Mouse (Mus musculus) erythroblast, embryonic 14.5 days (primary cell): ENCODE data around the gene Abca4. TPM values are rescaled to one million over a fixed set of nuclear protein-coding genes. Genes with fewer than 3 reads are reported as not detected.
A peak's percentile ranks its signal among the peaks of the same experiment; 100 is the strongest.

Source experiments
- H3K27me3 ChIP-seq: 2 replicates; pipeline ENCODE4 v1.6.1; 2012; ENCODE audit warnings: inconsistent platforms; ENCODE audit not compliant: control insufficient read depth
- H3K36me3 ChIP-seq: 2 replicates; pipeline ENCODE4 v1.6.1; 2012; ENCODE audit warnings: mild to moderate bottlenecking, inconsistent platforms; ENCODE audit not compliant: control insufficient read depth
- H3K4me1 ChIP-seq: 2 replicates; pipeline ENCODE4 v1.6.1; 2012; ENCODE audit warnings: inconsistent platforms; ENCODE audit not compliant: control insufficient read depth
- H3K4me3 ChIP-seq: replicated peaks from 2 replicates; pipeline ENCODE3; 2012; ENCODE audit warnings: moderate library complexity, mild to moderate bottlenecking, inconsistent platforms
- H3K9me3 ChIP-seq: 2 replicates; pipeline ENCODE4 v1.6.1; 2012; ENCODE audit warnings: low read length, inconsistent platforms, mixed read lengths; ENCODE audit not compliant: control insufficient read depth
- GATA1 ChIP-seq: IDR thresholded peaks from 2 replicates; pipeline ENCODE4 v1.6.1; 2012; ENCODE audit warnings: low read length, inconsistent platforms, mixed read lengths
- TAL1 ChIP-seq: IDR thresholded peaks from 3 replicates; pipeline ENCODE4 v1.6.1; 2012; ENCODE audit warnings: low read length, inconsistent platforms, mixed read lengths
- polyA plus RNA-seq: library from polyadenylated mRNA; stranded (reverse); fragments of >175 nt; gene quantifications from 2 replicates; pipeline ENCODE4 v1.2.3, GENCODE M21; 2012

Gene Abca4
- polyA plus RNA-seq, 1 experiment: 0.05 TPM

- TF ChIP-seq GATA1 (no peak; the same call in 1 of the 2 replicates), TAL1 (0 out of 3 replicates have a peak, but pooled peaks have one; percentile 28)
- Histone ChIP-seq H3K4me1 (peaks cover 17% of the 10 kb centered on the region), H3K4me3 (no peak overlapping the region)
Measured at GRCm38 (mm10) chr3:122099713-122100112, 55.5 kb downstream of the Abca4 start.

GRCm38 (mm10) chr3:122102091-122102490, 57.8 kb downstream of the Abca4 start:
- TF ChIP-seq TAL1: no peak
- no peak for TF ChIP-seq GATA1
- H3K4me1 ChIP-seq: peaks cover 29% of the 10 kb centered on the region
- H3K4me3 ChIP-seq: no peak overlapping the region
- no peaks in the 10 kb centered on the region for H3K9me3 ChIP-seq
- no peaks in the 10 kb centered on the region for H3K27me3 ChIP-seq
- H3K36me3 ChIP-seq: no peaks in the 10 kb centered on the region

More at GRCm38 (mm10) chr3:122099713-122100112, 55.5 kb downstream of the Abca4 start:
- Histone ChIP-seq H3K9me3 (no peaks in the 10 kb centered on the region), H3K27me3 (no peaks in the 10 kb centered on the region), H3K36me3 (no peaks in the 10 kb centered on the region)

- no peaks in the 10 kb centered on the region for H3K9me3 ChIP-seq
Measured at GRCm38 (mm10) chr3:122103864-122104808, 59.9 kb downstream of the Abca4 start.

GRCm38 (mm10) chr3:122106920-122107319, 62.7 kb downstream of the Abca4 start:
- peaks cover 58% of the 10 kb centered on the region for H3K4me1 ChIP-seq
- H3K36me3 ChIP-seq: no peaks in the 10 kb centered on the region
- peak overlapping the region; percentile 35 for H3K4me3 ChIP-seq
- H3K27me3 ChIP-seq: no peaks in the 10 kb centered on the region
- TF ChIP-seq TAL1: no peak
- no peak for TF ChIP-seq GATA1
- H3K9me3 ChIP-seq: no peaks in the 10 kb centered on the region

More at GRCm38 (mm10) chr3:122103864-122104808, 59.9 kb downstream of the Abca4 start:
- TF ChIP-seq GATA1: no peak
- TF ChIP-seq TAL1: no peak
- H3K4me1 ChIP-seq: peaks cover 43% of the 10 kb centered on the region
- H3K4me3 ChIP-seq: no peak overlapping the region
- no peaks in the 10 kb centered on the region for H3K36me3 ChIP-seq
- no peaks in the 10 kb centered on the region for H3K27me3 ChIP-seq

- H3K4me3 ChIP-seq: peak overlapping the region; percentile 35
- H3K4me1 ChIP-seq: peaks cover 66% of the 10 kb centered on the region
Measured at GRCm38 (mm10) chr3:122107643-122108194, 63.5 kb downstream of the Abca4 start.

GRCm38 (mm10) chr3:122109461-122109860, 65.2 kb downstream of the Abca4 start:
- no peaks in the 10 kb centered on the region for H3K27me3 ChIP-seq
- H3K9me3 ChIP-seq: no peaks in the 10 kb centered on the region
- H3K4me3 ChIP-seq: no peak overlapping the region
- no peaks in the 10 kb centered on the region for H3K36me3 ChIP-seq
- no peak for TF ChIP-seq TAL1
- no peak for TF ChIP-seq GATA1
- peaks cover 79% of the 10 kb centered on the region for H3K4me1 ChIP-seq

More at GRCm38 (mm10) chr3:122107643-122108194, 63.5 kb downstream of the Abca4 start:
- Histone ChIP-seq H3K9me3 (no peaks in the 10 kb centered on the region), H3K36me3 (no peaks in the 10 kb centered on the region), H3K27me3 (no peaks in the 10 kb centered on the region)
- TF ChIP-seq GATA1 (no peak), TAL1 (no peak)

- TF ChIP-seq TAL1 (peak; percentile 50), GATA1 (peak; percentile 23; the same call in 1 of the 2 replicates)
- H3K4me3 ChIP-seq: no peak overlapping the region
- no peaks in the 10 kb centered on the region for H3K27me3 ChIP-seq
- H3K9me3 ChIP-seq: no peaks in the 10 kb centered on the region
- no peaks in the 10 kb centered on the region for H3K36me3 ChIP-seq
- H3K4me1 ChIP-seq: peaks cover 75% of the 10 kb centered on the region
Measured at GRCm38 (mm10) chr3:122111141-122111981, 67.1 kb downstream of the Abca4 start.

GRCm38 (mm10) chr3:122118651-122119214, 74.5 kb downstream of the Abca4 start:
- TF ChIP-seq TAL1: no peak

More at GRCm38 (mm10) chr3:122118651-122119214, 74.5 kb downstream of the Abca4 start:
- H3K4me3 ChIP-seq: no peak overlapping the region
- peaks cover 16% of the 10 kb centered on the region for H3K4me1 ChIP-seq
- H3K27me3 ChIP-seq: no peaks in the 10 kb centered on the region
- H3K36me3 ChIP-seq: no peaks in the 10 kb centered on the region
- H3K9me3 ChIP-seq: no peaks in the 10 kb centered on the region
